ENCODE assay signal across 1 mouse cellular context in the genomic region with DNA sequence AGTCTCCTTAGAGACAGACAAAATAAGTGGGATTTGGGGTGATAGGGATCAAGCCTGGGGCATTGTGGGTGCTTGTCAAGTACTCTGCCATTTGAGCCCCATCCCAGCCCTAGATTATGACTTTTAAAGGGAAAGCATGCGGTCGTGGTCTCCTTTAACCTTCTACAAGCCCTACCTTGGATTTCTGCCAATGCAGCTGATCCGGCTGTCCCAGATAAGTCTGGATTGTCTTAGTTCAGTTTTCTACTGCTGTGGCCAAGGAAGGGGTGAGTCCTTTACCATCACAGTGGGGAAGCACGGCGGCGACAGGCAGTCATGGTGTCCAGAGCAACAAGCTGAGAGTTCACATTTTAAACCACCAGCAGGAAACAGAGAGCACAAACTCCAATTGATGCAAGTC.
TF ChIP-seq lines count a peak whose summit lies in the region.

No protein-coding gene starts in this region.

TF ChIP-seq in MEL, 35 proteins besides CTCF, POLR2A, EP300 and RAD21 (continued from another document):
- TF ChIP-seq TBP (IDR thresholded peaks at IDR 0.05; ENCODE audit: low read depth, low read length), result no peak
